Mouse (Mus musculus) G1E (cell line): ENCODE results near the gene Col20a1. TPM values are rescaled to one million over a fixed set of nuclear protein-coding genes. Genes with fewer than 3 reads are reported as not detected.

Experiments
- ATAC-seq: 2 replicates; pipeline ENCODE4 v1.8.0; 2016; ENCODE audit warnings: mild to moderate bottlenecking; ENCODE audit not compliant: insufficient number of reproducible peaks, poor library complexity, low FRiP score, severe bottlenecking; ENCODE audit errors: extremely low read depth
- DNase-seq: peaks from one replicate; pipeline ENCODE4 v3.0.0; 2012; ENCODE audit warnings: low spot score
- H3K27me3 ChIP-seq: 2 replicates; pipeline ENCODE4 v1.6.1; 2012; ENCODE audit warnings: mild to moderate bottlenecking, low read length, inconsistent platforms; ENCODE audit not compliant: insufficient read depth
- H3K36me3 ChIP-seq: replicated peaks from 2 replicates; pipeline ENCODE3; 2012; ENCODE audit warnings: mild to moderate bottlenecking, inconsistent platforms
- H3K4me1 ChIP-seq: 2 replicates; pipeline ENCODE4 v1.6.1; 2012; ENCODE audit warnings: low read depth, low read length, inconsistent platforms, mixed read lengths; ENCODE audit not compliant: insufficient read depth
- H3K4me3 ChIP-seq: 2 replicates; pipeline ENCODE4 v1.5.1; 2012; ENCODE audit warnings: low read depth, mild to moderate bottlenecking, inconsistent platforms, low read length, moderate library complexity, mixed read lengths
- H3K9me3 ChIP-seq: replicated peaks from 2 replicates; pipeline ENCODE4 v1.6.1; 2012; ENCODE audit warnings: inconsistent platforms
- CTCF ChIP-seq: IDR thresholded peaks from 2 replicates; pipeline ENCODE4 v1.5.1; 2012; ENCODE audit warnings: low read depth, low read length, inconsistent platforms, mixed read lengths
- GATA1 ChIP-seq: IDR thresholded peaks from 2 replicates; pipeline ENCODE4 v1.6.1; 2012; ENCODE audit warnings: borderline replicate concordance, low read length, inconsistent platforms, mixed read lengths
- GATA2 ChIP-seq: IDR thresholded peaks from 2 replicates; pipeline ENCODE4 v1.6.1; 2012; ENCODE audit warnings: low read depth, low read length, inconsistent platforms, borderline replicate concordance
- POLR2AphosphoS5 ChIP-seq: IDR thresholded peaks from 2 replicates; pipeline ENCODE4 v1.6.1; 2012; ENCODE audit warnings: low read depth, low read length, inconsistent platforms; ENCODE audit not compliant: insufficient replicate concordance
- TAL1 ChIP-seq: conservative IDR thresholded peaks from 2 replicates; pipeline ENCODE4 v1.6.1; 2012; ENCODE audit warnings: low read depth, low read length, inconsistent platforms, mixed read lengths
- polyA plus RNA-seq: library from polyadenylated mRNA; stranded (reverse); fragments of >175 nt; gene quantifications from 2 replicates; pipeline ENCODE4 v1.2.3, GENCODE M21; 2012
- total RNA-seq, 2 experiments: library from RNA; stranded (forward) in 1 of 2; stranded (reverse) in 1 of 2; fragments of 200-1000 nt in 1 of 2; fragments of >200 nt in 1 of 2; fragmentation: Nextera tagmentation in 1 of 2; gene quantifications; 2 replicates each; pipeline ENCODE4 v1.2.3; 2014 to 2017

Col20a1 gene
- total RNA-seq (2014; fragmentation: Nextera tagmentation) (3.7 and 4.9 TPM in 2 replicates), total RNA-seq (2017) (0.38 and 0.58 TPM in 2 replicates), polyA plus RNA-seq (0.57 TPM in 2 replicates)

- H3K9me3 ChIP-seq, result no peaks in the 10 kb centered on the region
- ATAC-seq (no peak), DNase-seq (no peak)
- H3K4me1 ChIP-seq, result no peaks in the 10 kb centered on the region; the same call in 1 of the 2 replicates
- H3K36me3 ChIP-seq, result peaks cover 35% of the 10 kb centered on the region
- H3K27me3 ChIP-seq, result peaks cover 3% of the 10 kb centered on the region
- no peak for TF ChIP-seq POLR2AphosphoS5
- TF ChIP-seq CTCF, result no peak
- no peak for TF ChIP-seq TAL1
- TF ChIP-seq GATA2, result no peak
- no peak for TF ChIP-seq GATA1
- no peak within 1 kb of the TSS for H3K4me3 ChIP-seq
Measured at GRCm38 (mm10) chr2:180986449-180986848, at the start of gene Col20a1. Gene Col20a1 (plus strand): TSS chr2:180986535.

GRCm38 (mm10) chr2:180940187-180940586 lies 46.1 kb upstream of the Col20a1 start:
- TF ChIP-seq POLR2AphosphoS5, result no peak
- no peak for TF ChIP-seq CTCF
- no peak for TF ChIP-seq GATA1
- TF ChIP-seq TAL1, result no peak
- no peak for TF ChIP-seq GATA2
- Histone ChIP-seq H3K4me3 (no peak overlapping the region), H3K4me1 (no peaks in the 10 kb centered on the region), H3K36me3 (no peaks in the 10 kb centered on the region), H3K9me3 (no peaks in the 10 kb centered on the region), H3K27me3 (peaks cover 11% of the 10 kb centered on the region)
- no peak for ATAC-seq
- no peak for DNase-seq

- ATAC-seq (no peak), DNase-seq (no peak)
- Histone ChIP-seq H3K4me3 (no peak overlapping the region), H3K4me1 (no peaks in the 10 kb centered on the region), H3K36me3 (no peaks in the 10 kb centered on the region), H3K27me3 (peaks cover 7% of the 10 kb centered on the region), H3K9me3 (no peaks in the 10 kb centered on the region)
- TF ChIP-seq GATA2 (no peak), CTCF (no peak)
Measured at GRCm38 (mm10) chr2:180941869-180942268, 44.5 kb upstream of the Col20a1 start.

GRCm38 (mm10) chr2:180949947-180950346 lies 36.4 kb upstream of the Col20a1 start:
- DNase-seq, result no peak
- ATAC-seq, result no peak
- no peak for TF ChIP-seq CTCF
- TF ChIP-seq GATA1, result no peak
- TF ChIP-seq TAL1, result no peak
- no peak for TF ChIP-seq POLR2AphosphoS5
- TF ChIP-seq GATA2, result no peak
- Histone ChIP-seq H3K36me3 (no peaks in the 10 kb centered on the region), H3K9me3 (no peaks in the 10 kb centered on the region), H3K27me3 (peaks cover 55% of the 10 kb centered on the region), H3K4me3 (no peak overlapping the region), H3K4me1 (no peaks in the 10 kb centered on the region)

GRCm38 (mm10) chr2:180952731-180953171 lies 33.6 kb upstream of the Col20a1 start:
- H3K27me3 ChIP-seq, result peaks cover 73% of the 10 kb centered on the region
- no peak overlapping the region for H3K4me3 ChIP-seq
- TF ChIP-seq GATA2, result no peak
- TF ChIP-seq CTCF, result no peak
- no peak for TF ChIP-seq TAL1
- no peak for TF ChIP-seq POLR2AphosphoS5
- no peak for TF ChIP-seq GATA1
- H3K4me1 ChIP-seq, result no peaks in the 10 kb centered on the region; the same call in 1 of the 2 replicates
- H3K36me3 ChIP-seq, result no peaks in the 10 kb centered on the region
- H3K9me3 ChIP-seq, result no peaks in the 10 kb centered on the region
- no peak for ATAC-seq
- DNase-seq, result no peak

GRCm38 (mm10) chr2:180953638-180954037 lies 32.7 kb upstream of the Col20a1 start:
- Histone ChIP-seq H3K4me3 (no peak overlapping the region), H3K27me3 (peaks cover 80% of the 10 kb centered on the region), H3K9me3 (no peaks in the 10 kb centered on the region), H3K36me3 (no peaks in the 10 kb centered on the region), H3K4me1 (no peaks in the 10 kb centered on the region; the same call in 1 of the 2 replicates)
- no peak for ATAC-seq
- no peak for DNase-seq
- TF ChIP-seq CTCF, result no peak
- no peak for TF ChIP-seq GATA2
- no peak for TF ChIP-seq TAL1
- no peak for TF ChIP-seq POLR2AphosphoS5
- TF ChIP-seq GATA1, result no peak
